Mouse (Mus musculus): ENCODE measurements around the gene Olfr1368.
"Not testable (repeated sequence)": the region's sequence is repeated elsewhere in the genome, so short reads cannot be mapped to it uniquely, and the experiment has no call there.

Gene Olfr1368

GRCm38 (mm10) chr13:21167910-21168300 is 22.2 kb upstream of the Olfr1368 start:
- DNase-seq (ENCODE audit: low spot score) = no peak

- peak; percentile 53 for DNase-seq (ENCODE audit: low spot score)
These were observed 21.6 kb upstream of the Olfr1368 start for GRCm38 (mm10) chr13:21166936-21167909.

GRCm38 (mm10) chr13:21162591-21162990 is 16.9 kb upstream of the Olfr1368 start:
- no peak for DNase-seq (ENCODE audit: low spot score)

- DNase-seq (ENCODE audit: low spot score) = no peak
These were observed 15.9 kb upstream of the Olfr1368 start for GRCm38 (mm10) chr13:21161591-21161990.

- peak; percentile 91 for DNase-seq (ENCODE audit: low spot score)
These were observed 15.3 kb upstream of the Olfr1368 start for GRCm38 (mm10) chr13:21160657-21161590.

- DNase-seq (ENCODE audit: low spot score) = no peak
These were observed 14.4 kb upstream of the Olfr1368 start for GRCm38 (mm10) chr13:21160041-21160511.

- no peak for DNase-seq (ENCODE audit: low spot score)
These were observed 13.8 kb upstream of the Olfr1368 start for GRCm38 (mm10) chr13:21159475-21159819.

GRCm38 (mm10) chr13:21158785-21159474 is 13.3 kb upstream of the Olfr1368 start:
- peak; percentile 81 for DNase-seq (ENCODE audit: low spot score)

- no peak for DNase-seq (ENCODE audit: low spot score)
These were observed 12.4 kb upstream of the Olfr1368 start for GRCm38 (mm10) chr13:21158071-21158470.

- no peak for DNase-seq (ENCODE audit: low spot score)
These were observed 10.2 kb upstream of the Olfr1368 start for GRCm38 (mm10) chr13:21155888-21156287.

- DNase-seq (ENCODE audit: low spot score) = no peak
These were observed 3.2 kb downstream of the Olfr1368 start for GRCm38 (mm10) chr13:21142421-21142820.

- DNase-seq (ENCODE audit: low spot score) = not testable (repeated sequence)
These were observed 16.3 kb downstream of the Olfr1368 start, which contains the start of gene Olfr263 for GRCm38 (mm10) chr13:21129339-21129738. Gene Olfr263, plus strand, starts transcription at chr13:21129639.

- no peak for DNase-seq (ENCODE audit: low spot score)
These were observed 31.5 kb downstream of the Olfr1368 start for GRCm38 (mm10) chr13:21114121-21114520.

- DNase-seq (ENCODE audit: low spot score) = not testable (repeated sequence)
These were observed 34.5 kb downstream of the Olfr1368 start, which contains the start of gene Olfr1369-ps1 for GRCm38 (mm10) chr13:21111183-21111582. Gene Olfr1369-ps1, plus strand, starts transcription at chr13:21111483.

- DNase-seq (ENCODE audit: low spot score) = no peak
These were observed 35.2 kb downstream of the Olfr1368 start for GRCm38 (mm10) chr13:21110441-21110840.

GRCm38 (mm10) chr13:21109759-21110158 is 35.9 kb downstream of the Olfr1368 start:
- DNase-seq (ENCODE audit: low spot score) = no peak
